Mouse (Mus musculus): ENCODE results near the gene Scaf8. TPM values are rescaled to one million over a fixed set of nuclear protein-coding genes. Genes with fewer than 3 reads are reported as not detected.
"Not testable (repeated sequence)": the region's sequence is repeated elsewhere in the genome, so short reads cannot be mapped to it uniquely, and the experiment has no call there.

The Scaf8 gene
- 52.7 and 62.9 TPM in 2 replicates for polyA plus RNA-seq (2012; rRNA removed)

- WGBS = under 1% methylated on average over 89 of the region's 91 CpGs
These were observed at the start of gene Scaf8 for GRCm38 (mm10) chr17:3114720-3115379. Gene Scaf8, plus strand, starts transcription at chr17:3114972.

DNA sequence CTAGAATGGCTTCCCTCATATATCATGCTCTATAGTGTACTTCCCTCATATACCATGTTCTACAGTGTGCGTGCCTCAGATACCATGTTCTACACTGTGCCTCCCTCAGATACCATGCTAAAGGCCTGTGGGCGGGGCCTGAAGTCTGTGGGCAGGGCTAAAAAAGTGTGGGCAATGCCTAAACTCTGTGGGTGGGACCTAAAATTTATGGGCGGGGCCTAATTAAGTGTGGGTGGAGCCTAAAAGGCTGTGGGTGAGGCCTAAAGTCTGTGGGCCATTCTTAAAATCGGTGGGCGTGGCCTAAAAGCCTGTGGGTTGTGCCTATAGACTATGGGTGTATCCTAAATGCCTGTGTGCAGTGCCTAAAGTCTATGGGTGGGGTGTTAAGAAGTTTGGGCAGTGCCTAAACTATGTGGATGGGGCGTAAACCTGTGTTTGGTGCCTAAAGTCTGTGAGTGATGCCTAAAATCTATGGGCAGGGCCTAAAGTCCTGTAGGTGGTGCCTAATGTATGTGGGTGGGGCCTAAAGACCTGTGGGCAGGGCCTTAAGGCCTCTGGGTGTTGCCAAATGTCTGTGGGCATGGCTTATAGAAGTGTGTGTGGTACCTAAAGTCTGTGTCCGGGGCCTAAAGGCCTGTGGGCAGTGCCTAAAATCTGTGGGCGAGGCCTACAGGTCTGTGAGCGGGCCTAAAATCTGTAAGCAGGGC, 39.5 kb upstream of the Scaf8 start:
- WGBS = 97% methylated on average over 9 of the region's 9 CpGs
- no peak overlapping the region for H3K27ac ChIP-seq (ENCODE audit: control insufficient read depth, insufficient read depth, low read length)
- no peaks in the 10 kb centered on the region for H3K27me3 ChIP-seq (ENCODE audit: control insufficient read depth, insufficient read depth, low read length)
- H3K4me1 ChIP-seq (replicated peaks; ENCODE audit: control insufficient read depth, insufficient read depth, low read length) = peaks cover 6% of the 10 kb centered on the region; the same call in 1 of the 2 replicates
- no peak overlapping the region for H3K4me3 ChIP-seq (ENCODE audit: control insufficient read depth, insufficient read depth, low read length)
- 0 out of 2 replicates have a peak, but pooled peaks cover 4% of the 10 kb centered on the region for H3K36me3 ChIP-seq (ENCODE audit: control insufficient read depth, insufficient read depth, low read length)
- DNase-seq = no peak
- no peak for TF ChIP-seq CTCF (IDR thresholded peaks at IDR 0.05; ENCODE audit: borderline replicate concordance, control insufficient read depth, extremely low read depth, insufficient read depth, low read length, poor library complexity)
- TF ChIP-seq POLR2A (IDR thresholded peaks at IDR 0.05; ENCODE audit: control insufficient read depth, extremely low read depth, insufficient read depth, low read length, poor library complexity) = no peak

More at GRCm38 (mm10) chr17:3114720-3115379, at the start of gene Scaf8:
- no peaks in the 10 kb centered on the region for H3K36me3 ChIP-seq (ENCODE audit: control insufficient read depth, insufficient read depth, low read length)
- no peaks in the 10 kb centered on the region for H3K27me3 ChIP-seq (ENCODE audit: control insufficient read depth, insufficient read depth, low read length)
- H3K4me1 ChIP-seq (replicated peaks; ENCODE audit: control insufficient read depth, insufficient read depth, low read length) = 0 out of 2 replicates have a peak, but pooled peaks cover 3% of the 10 kb centered on the region
- peak; percentile 92 for DNase-seq
- H3K27ac ChIP-seq (ENCODE audit: control insufficient read depth, insufficient read depth, low read length) = peak within 1 kb of the TSS; percentile 90
- TF ChIP-seq POLR2A (IDR thresholded peaks at IDR 0.05; ENCODE audit: control insufficient read depth, extremely low read depth, insufficient read depth, low read length, poor library complexity) (peak; percentile 89; the same call in 1 of the 2 replicates), CTCF (IDR thresholded peaks at IDR 0.05; ENCODE audit: borderline replicate concordance, control insufficient read depth, extremely low read depth, insufficient read depth, low read length, poor library complexity) (peak; percentile 97)
- peak within 1 kb of the TSS; percentile 76 for H3K4me3 ChIP-seq (ENCODE audit: control insufficient read depth, insufficient read depth, low read length)

DNA sequence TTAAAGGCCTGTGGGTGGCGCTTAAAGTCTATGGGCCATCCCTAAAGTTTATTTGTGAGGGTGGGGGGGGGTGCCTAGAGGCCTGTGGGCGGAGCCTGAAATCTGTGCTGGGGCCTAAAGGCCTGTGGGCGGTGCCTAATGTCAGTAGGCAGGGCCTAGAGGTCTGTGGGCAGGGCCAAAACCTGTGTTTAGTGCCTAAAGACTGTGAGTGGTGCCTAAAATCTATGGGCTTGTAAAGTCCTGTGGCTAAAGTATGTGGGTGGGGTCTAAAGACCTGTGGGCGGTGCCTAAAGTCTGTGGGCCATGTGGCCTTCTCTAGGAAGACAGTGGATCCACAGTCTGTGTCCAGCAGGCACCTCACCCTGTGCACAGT, 38.9 kb upstream of the Scaf8 start:
- H3K4me1 ChIP-seq (replicated peaks; ENCODE audit: control insufficient read depth, insufficient read depth, low read length) = peaks cover 6% of the 10 kb centered on the region; the same call in 1 of the 2 replicates
- no peak overlapping the region for H3K4me3 ChIP-seq (ENCODE audit: control insufficient read depth, insufficient read depth, low read length)
- 0 out of 2 replicates have a peak, but pooled peaks cover 4% of the 10 kb centered on the region for H3K36me3 ChIP-seq (ENCODE audit: control insufficient read depth, insufficient read depth, low read length)
- over 99% methylated on average over 4 of the region's 4 CpGs for WGBS
- H3K27ac ChIP-seq (ENCODE audit: control insufficient read depth, insufficient read depth, low read length) = no peak overlapping the region
- DNase-seq = no peak
- no peaks in the 10 kb centered on the region for H3K27me3 ChIP-seq (ENCODE audit: control insufficient read depth, insufficient read depth, low read length)
- TF ChIP-seq POLR2A (IDR thresholded peaks at IDR 0.05; ENCODE audit: control insufficient read depth, extremely low read depth, insufficient read depth, low read length, poor library complexity) (no peak), CTCF (IDR thresholded peaks at IDR 0.05; ENCODE audit: borderline replicate concordance, control insufficient read depth, extremely low read depth, insufficient read depth, low read length, poor library complexity) (no peak)

DNA sequence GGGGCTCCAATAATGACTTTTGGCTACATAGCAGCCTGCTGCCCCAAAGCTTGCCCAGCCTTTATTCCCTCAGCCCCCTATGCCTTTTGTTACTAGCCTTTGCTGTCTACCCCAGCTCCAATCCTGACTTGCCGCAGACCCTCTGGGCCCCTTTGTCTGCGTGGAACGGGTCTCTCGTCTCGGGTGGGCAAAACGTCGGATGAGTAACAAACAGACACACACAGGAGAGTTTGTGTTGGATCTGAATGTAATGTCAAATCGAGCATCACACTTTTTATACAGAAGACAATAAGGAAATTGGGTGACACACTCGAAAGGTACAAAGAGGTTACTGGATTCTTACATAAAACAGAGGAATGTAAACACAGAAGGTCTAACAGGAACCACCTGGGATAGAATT, 36.8 kb upstream of the Scaf8 start:
- H3K4me3 ChIP-seq (ENCODE audit: control insufficient read depth, insufficient read depth, low read length) = not testable (repeated sequence)
- 96% methylated on average over 9 of the region's 9 CpGs for WGBS
- peaks cover 12% of the 10 kb centered on the region for H3K4me1 ChIP-seq (replicated peaks; ENCODE audit: control insufficient read depth, insufficient read depth, low read length)

GRCm38 (mm10) chr17:3080587-3081349, 34.0 kb upstream of the Scaf8 start:
- not testable (repeated sequence) for H3K27me3 ChIP-seq (ENCODE audit: control insufficient read depth, insufficient read depth, low read length); DNase-seq; H3K27ac ChIP-seq (ENCODE audit: control insufficient read depth, insufficient read depth, low read length); H3K36me3 ChIP-seq (ENCODE audit: control insufficient read depth, insufficient read depth, low read length); H3K4me3 ChIP-seq (ENCODE audit: control insufficient read depth, insufficient read depth, low read length)
- WGBS = 89% methylated on average over 7 of the region's 9 CpGs
- peaks cover 15% of the 10 kb centered on the region for H3K4me1 ChIP-seq (replicated peaks; ENCODE audit: control insufficient read depth, insufficient read depth, low read length)

More for the DNA sequence above, 36.8 kb upstream of the Scaf8 start:
- not testable (repeated sequence) for H3K27me3 ChIP-seq (ENCODE audit: control insufficient read depth, insufficient read depth, low read length); H3K27ac ChIP-seq (ENCODE audit: control insufficient read depth, insufficient read depth, low read length); DNase-seq; H3K36me3 ChIP-seq (ENCODE audit: control insufficient read depth, insufficient read depth, low read length)

DNA sequence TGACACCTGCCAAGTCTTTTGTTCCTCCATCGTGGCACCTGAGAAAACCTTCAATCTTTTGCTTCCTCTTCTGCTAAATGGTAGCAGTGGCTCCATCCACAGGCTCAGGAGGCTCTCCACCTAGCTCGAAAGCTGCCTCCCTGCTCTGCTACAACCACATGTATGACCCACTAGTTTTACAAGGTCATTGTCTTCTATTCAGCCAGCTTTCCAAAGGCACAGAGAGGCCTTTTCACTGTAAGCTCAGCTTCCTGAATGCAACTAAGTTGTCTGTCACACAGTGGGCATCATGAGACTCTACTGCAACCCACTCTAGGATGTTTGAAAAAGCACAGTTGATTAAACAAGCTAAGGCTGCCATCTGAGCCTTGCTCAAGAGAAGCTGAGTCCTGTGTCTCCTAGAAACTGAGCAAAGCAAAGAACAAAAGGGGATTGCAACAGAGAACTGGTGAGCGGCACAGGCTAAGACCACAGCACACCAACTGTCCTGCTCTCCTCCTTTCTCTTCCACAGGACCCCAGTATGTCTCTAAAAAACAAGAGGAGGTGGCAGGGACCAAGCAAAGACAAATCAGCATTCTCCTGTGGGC, 33.2 kb upstream of the Scaf8 start:
- H3K27ac ChIP-seq (ENCODE audit: control insufficient read depth, insufficient read depth, low read length); H3K27me3 ChIP-seq (ENCODE audit: control insufficient read depth, insufficient read depth, low read length); H3K4me3 ChIP-seq (ENCODE audit: control insufficient read depth, insufficient read depth, low read length); H3K36me3 ChIP-seq (ENCODE audit: control insufficient read depth, insufficient read depth, low read length): not testable (repeated sequence)
- peaks cover 15% of the 10 kb centered on the region for H3K4me1 ChIP-seq (replicated peaks; ENCODE audit: control insufficient read depth, insufficient read depth, low read length)
- DNase-seq = peak; percentile 65
- WGBS = 68% methylated on average over 3 of the region's 3 CpGs

DNA sequence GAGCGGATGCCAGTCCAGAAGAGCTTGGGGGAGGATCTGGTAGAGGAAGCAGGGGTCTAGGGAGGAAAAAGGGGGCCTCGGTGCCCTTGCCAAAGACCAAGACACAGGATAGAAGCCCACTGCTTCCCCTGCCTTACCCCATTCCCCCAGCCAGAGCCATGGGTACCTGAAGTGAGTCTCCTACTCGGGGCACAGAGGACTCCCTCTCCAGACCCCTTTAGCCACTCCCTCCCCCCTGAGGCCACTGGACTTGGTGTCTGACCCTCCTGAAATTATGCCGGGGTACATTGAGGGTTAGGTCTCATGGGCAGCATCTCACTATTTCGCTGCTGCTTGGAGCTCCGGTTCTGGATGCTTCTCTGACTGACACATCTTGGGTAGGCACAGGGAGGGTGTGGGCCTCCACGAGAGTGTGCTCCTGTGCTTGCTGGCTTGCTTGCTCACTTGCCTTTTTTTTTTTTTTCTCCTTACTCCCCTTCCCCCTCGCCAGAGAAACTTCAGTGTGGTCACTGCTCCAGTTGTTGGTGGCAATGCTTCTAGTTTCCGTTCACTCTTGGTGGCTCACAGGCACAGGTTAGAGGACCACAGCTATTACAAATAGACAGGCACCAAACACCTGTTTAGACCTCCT, 32.5 kb upstream of the Scaf8 start:
- H3K4me3 ChIP-seq (ENCODE audit: control insufficient read depth, insufficient read depth, low read length) = peak overlapping the region; percentile 79; the same call in 1 of the 2 replicates
- H3K27me3 ChIP-seq (ENCODE audit: control insufficient read depth, insufficient read depth, low read length); H3K27ac ChIP-seq (ENCODE audit: control insufficient read depth, insufficient read depth, low read length); H3K36me3 ChIP-seq (ENCODE audit: control insufficient read depth, insufficient read depth, low read length): not testable (repeated sequence)
- 71% methylated on average over 7 of the region's 9 CpGs for WGBS
- peaks cover 15% of the 10 kb centered on the region for H3K4me1 ChIP-seq (replicated peaks; ENCODE audit: control insufficient read depth, insufficient read depth, low read length)
- DNase-seq = peak; percentile 51

- under 1% methylated on average over 25 of the region's 25 CpGs for WGBS
- DNase-seq = peak; percentile 68
- H3K36me3 ChIP-seq (ENCODE audit: control insufficient read depth, insufficient read depth, low read length); H3K27me3 ChIP-seq (ENCODE audit: control insufficient read depth, insufficient read depth, low read length): not testable (repeated sequence)
- Histone ChIP-seq H3K4me3 (ENCODE audit: control insufficient read depth, insufficient read depth, low read length) (peak overlapping the region; percentile 79), H3K27ac (ENCODE audit: control insufficient read depth, insufficient read depth, low read length) (peak overlapping the region; percentile 84), H3K4me1 (replicated peaks; ENCODE audit: control insufficient read depth, insufficient read depth, low read length) (peaks cover 15% of the 10 kb centered on the region)
These were observed 31.7 kb upstream of the Scaf8 start for GRCm38 (mm10) chr17:3082756-3083749.
